Mouse (Mus musculus) thymus, postnatal 36 days (tissue): ENCODE results near the gene Primpol.
"Not testable (repeated sequence)": the region's sequence is repeated elsewhere in the genome, so short reads cannot be mapped to it uniquely, and the experiment has no call there.

ENCODE experiments used
- DNase-seq, 2 experiments: peaks; one replicate each; pipeline ENCODE4 v3.0.0; 2022; ENCODE audit warnings: mixed read lengths in 2 of 2

Gene Primpol

DNA sequence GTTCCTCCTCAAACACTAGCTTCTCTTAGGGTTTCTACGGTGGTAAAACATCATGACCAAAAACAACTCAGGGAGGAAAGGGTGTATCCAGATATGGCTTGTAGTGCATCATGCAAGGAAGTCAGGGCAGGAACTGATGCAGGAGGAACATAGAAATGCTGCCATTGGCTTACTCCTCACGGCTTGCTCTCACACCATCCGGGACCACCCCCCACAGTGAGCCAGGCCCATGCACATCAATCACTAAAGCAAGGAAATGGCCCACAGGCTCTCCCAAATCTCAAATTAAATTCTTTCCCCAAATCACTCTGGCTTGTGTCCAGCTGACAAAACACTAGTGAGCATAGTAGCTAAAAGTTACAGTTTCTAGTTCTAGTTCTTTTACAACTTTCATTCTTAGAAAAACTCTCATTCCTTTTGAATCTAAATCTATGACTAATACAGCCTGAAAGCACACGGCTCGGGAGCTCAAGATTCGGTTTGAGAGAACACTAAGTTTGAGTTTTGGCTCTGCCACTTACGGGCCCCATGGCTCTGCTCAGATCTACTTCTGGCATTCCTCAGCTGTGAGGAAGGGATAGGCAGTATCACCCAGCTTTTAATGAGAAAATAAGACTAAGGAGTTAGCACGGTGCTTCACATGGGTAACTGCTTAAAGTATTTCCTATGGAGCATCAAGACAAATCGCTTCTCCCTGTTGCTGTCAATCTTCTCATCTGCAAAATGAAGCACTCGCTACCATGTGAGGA is 15.9 kb downstream of the Primpol start:
- DNase-seq, result no peak

DNA sequence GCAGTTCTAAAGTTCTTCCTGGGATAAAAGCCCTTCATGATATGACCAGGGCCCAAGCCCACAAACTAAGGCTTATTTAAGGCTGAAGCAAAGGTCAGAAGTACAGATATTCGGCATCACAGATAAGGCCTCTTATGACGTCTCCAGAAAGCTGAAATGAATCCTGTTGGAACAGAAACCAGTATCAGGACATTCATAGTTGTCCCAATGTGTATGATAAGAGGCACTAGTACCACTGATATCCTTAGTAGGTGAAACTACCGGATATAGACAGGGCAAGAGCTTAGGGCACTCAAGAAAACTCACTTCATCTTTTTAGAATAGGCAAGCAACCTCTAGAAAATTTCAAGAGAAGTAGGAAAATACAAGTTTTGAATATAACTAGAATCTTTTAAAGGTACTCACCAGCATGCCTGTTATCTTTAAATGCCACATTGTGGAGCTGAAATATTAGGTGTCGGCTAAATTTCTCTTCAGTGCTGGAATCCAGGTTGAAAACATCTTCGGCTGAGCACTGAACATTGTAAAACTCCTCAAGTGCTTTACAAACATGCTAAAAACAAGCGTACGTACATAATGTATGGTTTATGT is 17.6 kb downstream of the Primpol start:
- no peak for DNase-seq

DNA sequence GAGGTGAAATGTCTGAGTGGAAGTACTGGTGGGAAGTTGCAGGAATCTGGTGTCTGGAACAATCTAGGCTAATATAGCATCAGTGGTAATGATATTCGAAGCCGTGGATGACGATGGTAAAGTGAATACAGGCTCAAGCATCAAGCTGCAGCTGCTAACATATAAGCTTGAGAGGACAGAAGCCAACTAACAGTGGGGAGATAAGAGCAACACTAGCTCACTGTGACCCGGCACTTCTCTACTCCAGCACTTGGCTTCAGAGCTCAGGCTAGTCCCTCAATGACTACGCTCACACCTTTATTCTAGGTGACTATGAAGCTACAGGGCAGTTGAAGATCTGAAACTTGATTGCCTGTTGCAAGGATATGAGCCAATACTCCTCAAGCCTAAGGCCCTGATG is 18.3 kb downstream of the Primpol start:
- no peak for DNase-seq

DNA sequence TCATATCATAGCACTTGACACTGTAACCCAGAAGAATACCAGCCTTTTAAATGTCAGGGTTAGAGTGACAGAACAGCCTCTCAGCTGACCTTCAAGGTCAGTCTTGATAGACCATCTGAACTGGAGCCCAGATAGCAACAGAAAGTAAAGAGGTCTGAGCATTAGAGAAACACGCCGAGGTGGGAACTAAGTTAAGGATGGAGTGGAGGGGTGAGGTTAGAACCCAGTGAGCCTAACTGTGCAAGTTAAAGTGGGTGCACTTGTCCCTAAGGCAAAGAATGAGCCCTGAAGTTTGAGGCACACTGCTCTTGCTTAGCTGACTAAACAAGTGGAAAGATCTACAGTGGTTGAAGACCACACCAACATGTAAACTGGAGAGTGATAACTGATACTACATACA is 18.9 kb downstream of the Primpol start:
- no peak for DNase-seq

DNA sequence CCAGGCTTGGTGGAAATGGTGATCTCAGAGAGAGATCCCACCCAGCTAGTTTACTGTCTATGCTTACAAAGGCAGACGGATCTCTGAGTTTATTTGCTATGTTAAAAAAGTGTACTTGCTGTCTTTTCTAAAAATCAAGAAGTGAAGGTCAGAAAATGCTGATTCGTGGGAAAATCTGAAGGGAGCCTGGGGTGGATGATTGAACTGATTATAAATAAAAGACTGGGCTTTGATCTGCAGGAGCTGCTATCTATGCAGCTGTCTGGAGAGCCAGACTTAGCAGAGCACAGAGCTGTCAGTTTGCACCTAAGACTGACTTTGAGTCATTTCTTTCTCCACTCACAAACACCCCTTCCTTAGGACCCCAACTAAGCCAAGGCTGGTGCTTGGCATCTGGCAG is 19.6 kb downstream of the Primpol start:
- DNase-seq, result no peak

DNA sequence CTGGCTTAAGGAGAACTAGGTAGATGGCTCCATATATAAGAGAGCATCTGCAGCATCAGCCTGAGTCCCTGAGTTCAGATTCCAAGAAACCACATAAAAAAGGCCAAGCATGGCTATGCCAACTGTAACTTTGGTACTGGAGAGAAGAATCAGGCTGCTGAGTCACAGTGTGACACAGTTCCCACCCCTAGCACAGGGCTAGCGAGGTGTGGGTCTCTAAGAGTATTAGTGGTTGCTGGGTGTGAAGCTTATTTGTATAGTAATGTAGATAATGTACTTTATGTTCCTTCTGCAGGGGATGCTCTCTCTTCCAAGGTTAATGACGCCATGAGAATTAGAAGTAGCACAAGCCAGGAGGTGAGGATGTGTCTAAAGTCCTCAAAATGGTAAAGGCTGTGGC is 20.5 kb downstream of the Primpol start:
- no peak for DNase-seq

DNA sequence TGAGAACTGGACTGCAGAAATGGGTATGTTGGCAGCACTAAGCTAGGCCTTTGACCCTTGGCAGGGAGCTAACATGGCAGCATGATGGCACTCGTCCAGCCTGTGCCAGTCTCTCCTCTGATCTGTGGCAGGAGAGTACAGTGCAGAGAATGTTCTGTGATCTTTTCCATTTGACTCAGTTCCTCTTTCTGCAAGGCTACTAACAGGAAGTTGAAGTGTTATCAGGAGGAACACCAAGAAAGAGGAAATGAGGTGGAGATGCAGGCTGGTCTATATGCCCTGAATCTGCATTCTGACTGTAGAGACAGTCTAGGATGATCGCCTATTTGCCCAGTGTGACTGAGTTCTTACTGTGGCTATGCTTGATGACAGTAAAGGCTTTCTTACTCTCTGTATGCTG is 21.4 kb downstream of the Primpol start:
- no peak for DNase-seq

DNA sequence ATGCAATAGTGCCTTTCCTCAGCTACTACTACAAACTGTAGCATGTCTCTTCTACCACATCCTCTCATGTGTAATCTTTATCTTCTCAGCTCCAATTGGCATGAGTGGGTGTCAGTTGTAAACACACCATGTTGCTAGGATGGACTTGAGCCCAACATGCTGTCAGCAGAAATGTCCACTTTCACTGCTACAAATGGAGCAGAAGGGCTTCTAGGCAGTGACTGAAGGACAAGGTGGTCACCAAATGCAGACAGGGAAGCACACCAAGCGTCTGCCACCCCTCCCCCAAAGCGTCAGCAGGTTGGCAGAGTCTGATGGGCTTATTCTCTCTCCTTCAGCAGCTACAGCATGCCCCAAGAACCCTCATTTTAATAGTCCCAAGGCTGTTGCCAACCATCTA is 23.2 kb downstream of the Primpol start:
- DNase-seq, result no peak

DNA sequence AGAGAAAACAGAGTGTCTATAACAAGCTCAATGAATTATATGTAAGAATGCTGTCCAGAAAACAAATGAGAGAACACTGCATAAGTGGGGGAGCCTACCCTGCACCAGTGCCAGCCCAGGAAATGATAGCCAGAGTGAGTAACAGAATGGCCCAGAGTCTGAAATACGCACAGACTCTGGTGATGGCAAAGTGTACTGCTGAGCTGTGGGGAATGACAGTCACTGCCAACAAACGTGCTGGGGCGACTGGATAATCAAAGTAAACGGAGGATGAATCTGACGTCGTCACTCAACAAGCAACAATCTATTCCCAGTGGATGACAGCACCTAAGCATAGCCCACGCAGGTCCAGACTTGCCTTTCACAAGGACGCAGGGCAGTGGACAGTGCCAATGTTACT is 23.9 kb downstream of the Primpol start:
- no peak for DNase-seq

DNA sequence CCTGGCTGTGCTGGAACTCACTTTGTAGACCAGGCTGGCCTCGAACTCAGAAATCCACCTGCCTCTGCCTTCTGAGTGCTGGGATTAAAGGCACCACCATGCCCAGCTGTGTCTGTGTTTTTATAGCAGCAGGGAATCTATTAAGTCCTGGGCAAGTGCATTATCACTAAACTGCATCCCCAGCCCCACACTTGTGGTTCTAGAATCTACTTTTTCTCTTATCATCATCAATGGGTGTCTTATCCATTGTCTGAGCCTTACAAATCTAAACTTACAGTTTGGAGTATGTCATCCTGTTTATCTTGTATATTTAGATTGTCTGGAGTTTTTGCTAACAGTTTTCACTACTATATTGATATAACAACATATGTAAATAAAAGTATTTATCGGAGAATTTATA is 28.3 kb downstream of the Primpol start:
- no peak for DNase-seq

DNA sequence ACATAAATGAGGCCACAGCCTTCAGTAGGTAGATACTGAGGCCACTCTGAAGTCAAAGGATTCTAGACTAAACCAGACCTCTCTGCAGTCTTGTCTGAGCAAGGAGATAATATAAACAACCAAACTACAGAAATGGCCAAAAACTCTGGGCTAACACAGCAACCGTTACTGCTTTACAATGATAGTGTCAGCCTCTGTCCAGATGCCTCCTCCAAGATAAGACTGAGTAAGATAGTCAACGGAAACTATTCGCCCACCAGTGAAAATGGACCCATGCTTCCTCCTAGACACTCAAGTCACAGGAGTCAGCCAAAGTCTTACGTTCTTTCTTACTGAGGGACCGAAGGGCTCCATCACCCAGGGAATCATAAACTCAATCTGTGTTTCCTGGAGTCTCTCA is 29.1 kb downstream of the Primpol start:
- DNase-seq, result no peak

DNA sequence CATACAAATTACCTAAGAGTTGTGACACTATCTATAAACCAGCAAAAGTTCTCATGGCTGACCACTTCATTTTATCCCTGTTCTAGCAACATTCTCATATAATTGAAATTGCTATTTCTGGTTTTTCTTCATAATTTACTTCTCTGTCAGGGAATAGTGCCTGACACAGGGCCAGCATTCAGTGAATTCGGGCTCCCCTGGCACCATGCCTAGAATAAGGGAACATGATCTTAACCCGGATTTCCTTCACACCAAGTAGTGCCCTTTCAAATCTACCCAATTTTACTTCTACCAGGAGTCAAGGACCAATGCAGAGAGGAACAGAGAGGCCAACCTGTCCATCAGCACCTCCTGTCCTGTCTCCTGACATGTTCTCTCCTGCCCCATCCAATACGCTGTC is 31.4 kb downstream of the Primpol start:
- no peak for DNase-seq

DNA sequence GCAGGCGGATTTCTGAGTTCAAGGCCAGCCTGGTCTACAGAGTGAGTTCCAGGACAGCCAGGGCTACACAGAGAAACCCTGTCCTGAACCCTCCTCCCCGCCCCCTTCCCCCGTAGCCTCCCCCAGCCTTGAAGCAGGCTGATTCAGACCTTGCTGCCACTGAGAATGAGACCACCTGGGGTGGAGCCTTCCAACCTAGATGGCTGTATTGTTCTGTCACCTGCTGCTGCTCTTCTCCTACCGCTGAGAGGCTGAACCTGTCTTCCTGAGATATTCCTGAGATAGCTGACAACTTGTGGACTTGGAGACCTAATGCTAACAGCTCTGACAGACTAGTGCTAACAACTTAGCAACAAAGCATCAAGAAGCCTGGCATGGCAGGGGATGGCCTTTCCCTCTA is 32.7 kb downstream of the Primpol start:
- DNase-seq, result not testable (repeated sequence)

DNA sequence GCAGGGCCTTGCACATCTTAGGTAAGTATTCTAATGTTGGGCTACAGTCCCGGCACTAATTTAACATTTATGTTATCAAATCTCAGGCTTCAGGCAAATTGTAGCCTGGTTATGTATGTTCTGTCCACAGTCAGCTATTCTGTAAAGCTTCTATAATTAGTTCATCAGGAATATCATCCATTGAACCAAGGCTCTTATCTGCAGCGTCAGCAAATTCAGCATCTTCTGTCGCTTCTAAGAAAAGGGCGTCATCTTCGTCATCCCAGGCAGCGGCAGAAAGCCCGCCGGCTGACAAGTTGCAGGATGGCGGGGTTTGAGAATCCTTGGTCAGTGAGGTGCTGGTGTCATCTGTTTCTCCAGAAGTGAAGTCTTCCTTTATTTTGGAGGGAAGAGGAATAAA is 38.2 kb downstream of the Primpol start:
- no peak for DNase-seq

DNA sequence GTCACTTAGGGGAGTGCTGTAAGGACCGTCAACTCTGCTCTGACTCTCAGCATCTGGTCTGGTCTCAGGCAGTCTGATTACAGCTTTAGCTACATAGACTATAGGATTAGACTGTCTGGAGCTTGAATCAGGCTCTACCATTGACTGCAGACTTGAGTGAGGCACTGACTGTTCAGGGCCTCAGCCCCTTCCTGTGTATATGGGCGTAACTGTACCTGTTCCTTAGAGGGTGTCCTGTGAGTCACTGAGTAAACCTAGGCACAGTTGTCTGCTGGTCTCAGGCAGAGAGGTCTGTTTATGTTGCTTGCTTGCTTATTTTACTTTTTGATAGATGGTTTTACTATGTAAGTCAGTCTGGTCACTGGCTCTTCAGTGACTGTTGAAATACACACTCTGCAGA is 43.0 kb downstream of the Primpol start:
- no peak for DNase-seq

DNA sequence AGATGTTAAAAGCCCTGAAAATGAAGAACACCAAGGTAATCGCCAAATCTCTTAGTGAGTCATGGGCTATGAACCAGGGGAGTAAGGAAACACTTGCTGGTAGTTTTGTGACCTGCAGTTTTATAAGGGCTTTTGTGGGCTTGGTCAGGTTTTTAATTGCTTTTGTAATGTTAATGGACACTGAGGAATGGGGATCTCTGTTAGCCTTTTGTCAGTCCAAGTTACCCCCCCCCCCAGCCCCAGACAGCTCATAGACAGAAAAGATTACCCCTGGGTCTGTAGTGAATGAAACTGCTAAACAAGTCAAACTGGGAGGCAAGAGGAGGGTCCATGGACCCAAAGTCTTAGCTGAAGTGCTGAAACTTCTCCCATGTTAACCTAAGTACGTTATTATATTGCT is 43.6 kb downstream of the Primpol start:
- DNase-seq, result no peak

DNA sequence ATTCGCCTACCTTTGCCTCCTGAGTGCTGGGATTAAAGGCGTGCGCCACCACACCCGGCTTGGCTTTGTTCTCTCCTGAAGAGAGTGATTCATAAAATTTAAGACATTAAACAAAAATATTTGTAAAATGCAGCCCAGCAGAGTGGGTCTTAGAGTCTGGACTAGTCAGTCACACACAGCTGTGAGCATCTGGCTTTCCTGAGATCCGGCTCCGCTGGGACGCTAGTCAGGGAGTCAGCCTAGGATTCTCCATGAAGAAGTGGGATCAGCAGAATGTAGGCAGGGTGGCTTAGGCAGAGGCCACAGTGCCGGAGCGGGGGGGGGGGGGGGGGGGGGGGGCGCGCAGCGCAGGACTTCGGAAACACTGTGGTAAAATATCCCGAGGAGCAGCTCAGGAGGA is 46.3 kb downstream of the Primpol start:
- no peak for DNase-seq

DNA sequence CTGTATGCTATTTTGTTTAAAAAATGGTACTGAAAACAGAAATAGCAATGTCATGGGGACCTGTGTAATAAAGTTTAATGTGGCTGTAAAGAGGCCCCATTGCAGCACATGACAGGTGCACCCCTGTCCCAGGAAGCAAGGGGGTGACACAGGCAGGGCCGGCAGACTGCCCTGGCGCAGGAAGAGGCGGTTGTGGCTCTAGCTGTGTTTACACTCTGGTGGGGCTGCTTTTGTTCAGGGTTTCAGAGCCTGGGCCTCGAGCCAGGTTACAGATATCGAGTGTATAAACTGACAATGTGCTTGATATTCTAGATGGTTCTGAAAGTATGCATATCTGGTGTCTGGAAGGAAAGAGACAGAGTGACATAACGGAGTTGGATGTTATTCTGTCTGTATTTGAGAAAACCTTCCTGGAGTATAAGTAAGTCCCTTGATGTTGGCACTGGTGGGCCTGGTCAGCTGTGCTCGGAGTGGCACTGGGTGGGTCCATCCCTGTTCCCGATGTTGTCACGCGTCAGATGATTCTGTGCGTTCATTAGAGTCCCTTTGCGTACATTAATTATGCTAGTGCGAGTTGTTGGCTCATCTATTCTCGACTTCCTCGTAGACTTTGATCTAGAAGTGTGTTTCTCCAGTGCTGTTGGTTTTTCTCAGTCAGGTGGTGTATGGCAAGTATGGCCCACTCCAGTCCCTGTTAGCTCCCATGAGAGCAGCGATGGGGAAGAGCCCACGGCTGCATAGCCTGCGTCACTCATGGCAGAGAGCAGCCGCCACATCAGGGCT is 47.2 kb downstream of the Primpol start:
- DNase-seq, result peak; percentile 11 to 16

DNA sequence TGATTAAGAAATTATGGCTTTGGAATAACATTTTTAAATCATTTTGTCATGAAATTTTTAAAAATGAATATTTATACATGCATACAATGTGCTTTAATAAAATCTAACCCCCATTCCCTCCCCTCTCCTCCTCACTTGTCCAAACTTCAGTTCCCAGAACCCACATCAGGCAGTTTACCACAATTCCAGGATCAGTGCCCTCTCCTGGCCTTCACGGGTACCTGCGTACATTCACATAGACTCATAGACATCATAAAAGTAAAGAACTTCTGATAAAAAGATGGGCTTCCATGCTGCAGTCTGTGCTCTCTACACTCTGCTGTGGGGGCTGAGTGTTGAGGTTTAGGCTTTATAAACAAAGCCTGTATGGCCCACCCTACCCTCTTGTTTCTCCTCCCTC is 48.1 kb downstream of the Primpol start:
- no peak for DNase-seq

DNA sequence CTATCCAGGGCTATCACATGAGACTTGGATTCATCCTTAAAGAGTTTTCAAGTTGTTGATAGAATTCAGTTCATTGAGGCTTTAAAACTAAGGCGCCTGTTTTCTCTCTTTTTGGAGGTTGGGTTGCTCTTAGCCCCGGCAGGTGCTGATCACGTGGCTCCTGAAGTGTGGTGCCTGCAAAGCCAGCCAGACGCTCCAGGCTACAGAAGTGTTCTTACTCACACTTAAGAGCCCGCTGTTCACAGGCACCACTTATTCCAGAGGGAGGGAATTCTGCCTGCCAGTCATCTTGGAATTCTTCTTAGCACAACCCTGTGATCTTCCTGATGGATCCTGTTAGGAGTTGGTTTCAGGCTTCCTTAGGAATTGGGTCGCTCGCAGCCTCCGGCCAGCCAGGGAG is 49.1 kb downstream of the Primpol start:
- DNase-seq, result no peak

DNA sequence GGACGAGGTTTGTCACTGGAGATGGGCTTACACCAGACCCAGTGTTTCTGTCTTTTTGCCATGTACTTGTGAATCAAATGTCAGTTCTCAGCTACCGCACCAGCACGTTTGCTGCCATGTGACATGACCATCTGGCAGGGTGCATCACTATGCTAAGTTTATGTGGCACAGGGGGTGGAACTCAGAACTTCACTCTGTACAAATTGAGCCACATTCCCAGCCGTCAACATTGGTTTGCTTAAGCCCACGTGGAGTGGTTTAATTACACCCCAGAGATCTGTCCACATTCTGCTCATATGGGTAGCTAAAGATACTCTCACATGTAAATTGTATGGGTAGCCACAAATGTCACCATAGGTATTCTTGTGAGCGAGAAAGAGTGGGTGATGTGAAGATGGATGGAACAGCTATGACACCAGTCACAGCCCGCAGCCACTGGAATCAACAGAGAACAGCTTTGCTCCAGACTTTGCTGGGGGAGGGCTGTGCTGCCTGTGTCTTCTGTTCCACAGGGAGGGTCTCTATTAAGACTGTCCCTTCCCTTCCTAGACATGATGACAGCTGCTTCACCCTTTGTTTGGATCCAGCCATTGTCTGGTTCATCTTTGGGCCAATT is 50.0 kb downstream of the Primpol start:
- no peak for DNase-seq

DNA sequence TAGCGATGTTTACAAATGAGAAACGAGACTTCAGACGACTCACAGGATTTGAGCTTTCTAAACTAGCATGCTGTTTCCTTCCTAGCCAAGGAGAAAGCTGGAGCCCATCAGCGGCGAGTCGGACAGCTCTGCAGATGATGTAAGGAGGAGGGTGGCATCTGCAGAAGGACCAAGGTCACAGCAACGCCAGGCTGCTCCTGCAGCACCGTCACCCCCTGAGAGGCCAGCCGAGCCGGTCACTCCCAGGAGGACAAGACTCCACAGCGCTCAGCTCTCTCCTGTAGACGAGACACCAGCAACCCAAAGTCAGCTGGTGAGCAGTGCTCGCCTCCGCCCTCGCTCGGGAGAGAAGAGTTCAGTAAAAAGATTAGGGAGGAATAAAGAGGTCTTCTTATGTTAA is 54.7 kb downstream of the Primpol start:
- no peak for DNase-seq

DNA sequence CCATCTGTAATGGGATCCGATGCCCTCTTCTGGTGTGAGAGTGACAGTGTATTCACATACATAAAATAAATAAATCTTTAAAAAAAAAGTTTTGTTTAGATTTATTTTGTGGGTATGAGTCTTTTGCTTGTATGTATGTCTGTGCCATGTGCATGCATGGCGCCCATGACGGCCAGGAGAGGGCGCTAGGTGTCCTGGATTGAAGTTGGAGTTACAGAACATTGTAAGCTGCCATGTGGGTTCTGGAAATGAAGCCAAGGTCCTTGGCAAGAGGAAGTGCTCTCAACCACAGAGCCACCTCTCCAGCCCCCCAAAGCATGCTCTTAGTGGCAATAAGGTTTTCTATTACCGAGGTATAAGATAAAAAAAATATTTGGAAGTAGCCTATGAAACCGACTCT is 57.6 kb downstream of the Primpol start:
- DNase-seq, result peak; percentile 19

DNA sequence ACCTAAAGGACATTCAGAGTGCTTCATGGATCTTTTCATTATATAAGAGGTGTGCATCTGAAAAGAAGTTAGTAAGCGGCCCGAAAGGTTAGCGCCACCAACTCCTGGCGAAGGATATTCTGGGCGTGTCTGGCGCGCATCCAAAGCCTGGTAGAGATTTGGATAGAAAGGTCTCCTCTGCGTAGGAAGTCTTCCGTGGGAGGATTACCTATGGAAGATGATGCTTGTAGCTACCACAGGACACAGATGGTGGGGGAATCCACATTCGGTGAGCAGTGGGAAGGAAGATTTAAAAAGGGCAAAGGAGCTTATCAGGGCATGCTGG is 64.6 kb downstream of the Primpol start:
- no peak for DNase-seq
